Mouse (Mus musculus) neural tube, embryonic 15.5 days (tissue): ENCODE data around the gene Arhgef39. TPM values are rescaled to one million over a fixed set of nuclear protein-coding genes. Genes with fewer than 3 reads are reported as not detected.
A peak's percentile ranks its signal among the peaks of the same experiment; 100 is the strongest.

Experiments used
- ATAC-seq: fragments of 200-750 bp; cut with Nextera tagmentation; 2 replicates; pipeline ENCODE4 v1.8.0; 2017; ENCODE audit warnings: mild to moderate bottlenecking, moderate TSS enrichment, moderate library complexity; ENCODE audit not compliant: low FRiP score
- H3K27ac ChIP-seq: fragments of 300-500 bp; sonication (generic); replicated peaks from 2 replicates; pipeline ENCODE4 v1.5.1; 2015; ENCODE audit warnings: mild to moderate bottlenecking, inconsistent platforms
- H3K27me3 ChIP-seq: fragments of 300-500 bp; sonication (generic); replicated peaks from 2 replicates; pipeline ENCODE4 v1.6.1; 2015; ENCODE audit warnings: inconsistent platforms
- H3K36me3 ChIP-seq: fragments of 300-500 bp; sonication (generic); 2 replicates; pipeline ENCODE4 v1.6.1; 2015; ENCODE audit warnings: inconsistent platforms
- H3K4me1 ChIP-seq: fragments of 300-500 bp; sonication (generic); 2 replicates; pipeline ENCODE4 v1.6.1; 2015; ENCODE audit warnings: inconsistent platforms
- H3K4me2 ChIP-seq: fragments of 300-500 bp; sonication (generic); 2 replicates; pipeline ENCODE4 v1.6.1; 2015; ENCODE audit warnings: inconsistent platforms, mild to moderate bottlenecking, moderate library complexity
- H3K4me3 ChIP-seq: fragments of 300-500 bp; sonication (generic); replicated peaks from 2 replicates; pipeline ENCODE4 v1.5.1; 2015; ENCODE audit warnings: mild to moderate bottlenecking, inconsistent platforms
- H3K9ac ChIP-seq: fragments of 300-500 bp; sonication (generic); replicated peaks from 2 replicates; pipeline ENCODE4 v1.6.1; 2015; ENCODE audit warnings: mild to moderate bottlenecking, inconsistent platforms
- H3K9me3 ChIP-seq: fragments of 300-500 bp; sonication (generic); replicated peaks from 2 replicates; pipeline ENCODE4 v1.6.1; 2016; ENCODE audit warnings: inconsistent platforms
- WGBS: fragments of 180-500 bp; shearing (Covaris S2); methylation state at CpG from one replicate; pipeline ENCODE4 v1.1.7; 2015; ENCODE audit warnings: mixed read lengths; 5-methylcytosine and 5-hydroxymethylcytosine counted together
- polyA plus RNA-seq: library from polyadenylated mRNA; unstranded; fragments of >200 nt; fragmentation: Nextera tagmentation; extraction: Ambion mirVana; gene quantifications from 2 replicates; pipeline ENCODE4 v1.2.1, GENCODE M21; 2015

The Arhgef39 gene
- polyA plus RNA-seq, 1 experiment from 2014 or later: 5.9 TPM

- no peak overlapping the region for H3K9ac ChIP-seq
- H3K9me3 ChIP-seq: no peaks in the 10 kb centered on the region
- H3K36me3 ChIP-seq: no peaks in the 10 kb centered on the region
- 89% methylated on average over 6 of the region's 6 CpGs for WGBS
- no peak overlapping the region for H3K27ac ChIP-seq
- 0 out of 2 replicates have a peak, but pooled peaks cover 4% of the 10 kb centered on the region for H3K4me1 ChIP-seq
- H3K4me3 ChIP-seq: no peak overlapping the region
- no peaks in the 10 kb centered on the region for H3K27me3 ChIP-seq
- no peak for ATAC-seq
- no peak overlapping the region for H3K4me2 ChIP-seq
These were observed 22.9 kb downstream of the Arhgef39 start for GRCm38 (mm10) chr4:43476604-43477003.

- H3K27ac ChIP-seq: no peak overlapping the region
- H3K4me3 ChIP-seq: no peak overlapping the region
- no peak for ATAC-seq
- no peaks in the 10 kb centered on the region for H3K9me3 ChIP-seq
- H3K4me2 ChIP-seq: no peak overlapping the region
- 0 out of 2 replicates have a peak, but pooled peaks cover 4% of the 10 kb centered on the region for H3K4me1 ChIP-seq
- H3K27me3 ChIP-seq: no peaks in the 10 kb centered on the region
- WGBS: 81% methylated on average over 1 of the region's 1 CpGs
- no peak overlapping the region for H3K9ac ChIP-seq
- H3K36me3 ChIP-seq: no peaks in the 10 kb centered on the region
These were observed 25.9 kb downstream of the Arhgef39 start for GRCm38 (mm10) chr4:43473636-43474035.

GRCm38 (mm10) chr4:43470301-43470700 is 29.2 kb downstream of the Arhgef39 start:
- Histone ChIP-seq H3K4me2 (no peak overlapping the region), H3K9ac (no peak overlapping the region), H3K27me3 (no peaks in the 10 kb centered on the region), H3K4me3 (no peak overlapping the region), H3K36me3 (no peaks in the 10 kb centered on the region), H3K27ac (no peak overlapping the region), H3K4me1 (no peaks in the 10 kb centered on the region), H3K9me3 (no peaks in the 10 kb centered on the region)
- no peak for ATAC-seq
- WGBS: 95% methylated on average over 10 of the region's 10 CpGs

GRCm38 (mm10) chr4:43466872-43467271 is 32.6 kb downstream of the Arhgef39 start:
- Histone ChIP-seq H3K9ac (no peak overlapping the region), H3K4me3 (no peak overlapping the region), H3K36me3 (no peaks in the 10 kb centered on the region), H3K27me3 (no peaks in the 10 kb centered on the region), H3K4me2 (no peak overlapping the region), H3K9me3 (no peaks in the 10 kb centered on the region), H3K27ac (no peak overlapping the region), H3K4me1 (no peaks in the 10 kb centered on the region)
- 87% methylated on average over 7 of the region's 7 CpGs for WGBS
- no peak for ATAC-seq

GRCm38 (mm10) chr4:43465935-43466334 is 33.6 kb downstream of the Arhgef39 start:
- 92% methylated on average over 6 of the region's 6 CpGs for WGBS
- no peak overlapping the region for H3K4me2 ChIP-seq
- no peaks in the 10 kb centered on the region for H3K36me3 ChIP-seq

GRCm38 (mm10) chr4:43463102-43463501 is 36.4 kb downstream of the Arhgef39 start:
- Histone ChIP-seq H3K9ac (no peak overlapping the region), H3K9me3 (no peaks in the 10 kb centered on the region), H3K36me3 (no peaks in the 10 kb centered on the region), H3K27me3 (no peaks in the 10 kb centered on the region), H3K4me1 (no peaks in the 10 kb centered on the region), H3K4me3 (no peak overlapping the region), H3K4me2 (no peak overlapping the region), H3K27ac (no peak overlapping the region)
- no peak for ATAC-seq
- WGBS: 96% methylated on average over 5 of the region's 5 CpGs

More at GRCm38 (mm10) chr4:43465935-43466334, 33.6 kb downstream of the Arhgef39 start:
- H3K9ac ChIP-seq: no peak overlapping the region
- no peaks in the 10 kb centered on the region for H3K4me1 ChIP-seq
- ATAC-seq: no peak
- no peak overlapping the region for H3K4me3 ChIP-seq
- no peaks in the 10 kb centered on the region for H3K27me3 ChIP-seq
- no peaks in the 10 kb centered on the region for H3K9me3 ChIP-seq
- no peak overlapping the region for H3K27ac ChIP-seq

- no peaks in the 10 kb centered on the region for H3K9me3 ChIP-seq
- 25% methylated on average over 8 of the region's 8 CpGs for WGBS
- no peak overlapping the region for H3K4me3 ChIP-seq
- H3K4me1 ChIP-seq: peaks cover 18% of the 10 kb centered on the region
- no peak overlapping the region for H3K9ac ChIP-seq
- no peak overlapping the region for H3K27ac ChIP-seq
- ATAC-seq: no peak
- peaks cover 21% of the 10 kb centered on the region for H3K27me3 ChIP-seq
- H3K4me2 ChIP-seq: no peak overlapping the region
- no peaks in the 10 kb centered on the region for H3K36me3 ChIP-seq
These were observed 42.4 kb downstream of the Arhgef39 start for GRCm38 (mm10) chr4:43457124-43457523.

- H3K4me2 ChIP-seq: no peak overlapping the region
- WGBS: 35% methylated on average over 4 of the region's 4 CpGs
- no peak overlapping the region for H3K9ac ChIP-seq
- no peak overlapping the region for H3K27ac ChIP-seq
- ATAC-seq: no peak
- H3K9me3 ChIP-seq: no peaks in the 10 kb centered on the region
- peaks cover 18% of the 10 kb centered on the region for H3K4me1 ChIP-seq
- no peak overlapping the region for H3K4me3 ChIP-seq
- peaks cover 23% of the 10 kb centered on the region for H3K27me3 ChIP-seq
- no peaks in the 10 kb centered on the region for H3K36me3 ChIP-seq
These were observed 43.0 kb downstream of the Arhgef39 start for GRCm38 (mm10) chr4:43456470-43456869.

GRCm38 (mm10) chr4:43454041-43454836 is 45.3 kb downstream of the Arhgef39 start, which contains the start of gene Cd72:
Gene Cd72 (minus strand): TSS chr4:43454628.
- no peak for ATAC-seq
- no peaks in the 10 kb centered on the region for H3K36me3 ChIP-seq
- 36% methylated on average over 20 of the region's 20 CpGs for WGBS
- 0 out of 2 replicates have a peak within 1 kb of the TSS, but pooled peaks have one; percentile 26 for H3K9ac ChIP-seq
- H3K4me2 ChIP-seq: peak within 1 kb of the TSS; percentile 47
- H3K9me3 ChIP-seq: no peaks in the 10 kb centered on the region
- peaks cover 23% of the 10 kb centered on the region for H3K27me3 ChIP-seq
- 0 out of 2 replicates have a peak within 1 kb of the TSS, but pooled peaks have one; percentile 1 for H3K4me3 ChIP-seq
- H3K27ac ChIP-seq: no peak within 1 kb of the TSS
- H3K4me1 ChIP-seq: peaks cover 18% of the 10 kb centered on the region

GRCm38 (mm10) chr4:43453413-43453812 is 46.1 kb downstream of the Arhgef39 start:
- H3K9ac ChIP-seq: 0 out of 2 replicates have a peak overlapping the region, but pooled peaks have one; percentile 26
- peaks cover 18% of the 10 kb centered on the region for H3K4me1 ChIP-seq
- no peak for ATAC-seq
- peaks cover 23% of the 10 kb centered on the region for H3K27me3 ChIP-seq
- H3K27ac ChIP-seq: no peak overlapping the region
- 0 out of 2 replicates have a peak overlapping the region, but pooled peaks have one; percentile 1 for H3K4me3 ChIP-seq
- peaks cover under 1% of the 10 kb centered on the region; the same call in 1 of the 2 replicates for H3K36me3 ChIP-seq
- H3K4me2 ChIP-seq: peak overlapping the region; percentile 47
- H3K9me3 ChIP-seq: no peaks in the 10 kb centered on the region
- under 1% methylated on average over 17 of the region's 18 CpGs for WGBS

GRCm38 (mm10) chr4:43452315-43452714 is 47.2 kb downstream of the Arhgef39 start:
- H3K27me3 ChIP-seq: peaks cover 23% of the 10 kb centered on the region
- no peaks in the 10 kb centered on the region for H3K9me3 ChIP-seq
- no peak overlapping the region for H3K9ac ChIP-seq
- H3K4me3 ChIP-seq: no peak overlapping the region
- H3K4me2 ChIP-seq: no peak overlapping the region
- H3K27ac ChIP-seq: no peak overlapping the region
- ATAC-seq: no peak
- peaks cover 18% of the 10 kb centered on the region for H3K4me1 ChIP-seq
- WGBS: 65% methylated on average over 11 of the region's 11 CpGs
- H3K36me3 ChIP-seq: peaks cover 12% of the 10 kb centered on the region

- 95% methylated on average over 3 of the region's 3 CpGs for WGBS
- Histone ChIP-seq H3K36me3 (peaks cover 37% of the 10 kb centered on the region), H3K4me1 (peaks cover 23% of the 10 kb centered on the region)
These were observed 50.9 kb downstream of the Arhgef39 start for GRCm38 (mm10) chr4:43448554-43448953.

More at GRCm38 (mm10) chr4:43448554-43448953, 50.9 kb downstream of the Arhgef39 start:
- Histone ChIP-seq H3K4me3 (no peak overlapping the region), H3K9ac (no peak overlapping the region), H3K27me3 (peaks cover 9% of the 10 kb centered on the region; the same call in 1 of the 2 replicates), H3K27ac (no peak overlapping the region), H3K4me2 (no peak overlapping the region), H3K9me3 (no peaks in the 10 kb centered on the region)
- no peak for ATAC-seq
